Mouse (Mus musculus) lung, embryonic 14.5 days (tissue): ENCODE results near the gene Slc25a17. TPM values are rescaled to one million over a fixed set of nuclear protein-coding genes. Genes with fewer than 3 reads are reported as not detected.

Source experiments
- ATAC-seq: fragments of 200-750 bp; cut with Nextera tagmentation; 2 replicates; pipeline ENCODE4 v1.8.0; 2017; ENCODE audit warnings: mild to moderate bottlenecking, moderate TSS enrichment, moderate library complexity; ENCODE audit not compliant: insufficient read depth
- DNase-seq: peaks from one replicate; pipeline ENCODE4 v3.0.0-alpha.2; 2015
- H3K27ac ChIP-seq: fragments of 300-500 bp; sonication (generic); 2 replicates; pipeline ENCODE4 v1.5.1; 2014; ENCODE audit warnings: low read depth, mild to moderate bottlenecking, moderate library complexity
- H3K27me3 ChIP-seq: fragments of 300-500 bp; sonication (generic); 2 replicates; pipeline ENCODE4 v1.6.1; 2014; ENCODE audit warnings: low read length, control low read depth; ENCODE audit not compliant: insufficient read depth
- H3K36me3 ChIP-seq: fragments of 300-500 bp; sonication (generic); 2 replicates; pipeline ENCODE4 v1.6.1; 2014; ENCODE audit warnings: control low read depth; ENCODE audit not compliant: insufficient read depth
- H3K4me1 ChIP-seq: fragments of 300-500 bp; sonication (generic); 2 replicates; pipeline ENCODE4 v1.6.1; 2014; ENCODE audit warnings: antibody characterized with exemption, control low read depth; ENCODE audit not compliant: insufficient read depth
- H3K4me2 ChIP-seq: fragments of 300-500 bp; sonication (generic); 2 replicates; pipeline ENCODE4 v1.6.1; 2014; ENCODE audit warnings: mild to moderate bottlenecking
- H3K4me3 ChIP-seq: fragments of 300-500 bp; sonication (generic); 2 replicates; pipeline ENCODE4 v1.5.1; 2014; ENCODE audit warnings: low read depth, low read length
- H3K9ac ChIP-seq: fragments of 300-500 bp; sonication (generic); 2 replicates; pipeline ENCODE4 v1.6.1; 2014
- H3K9me3 ChIP-seq: fragments of 300-500 bp; sonication (generic); 2 replicates; pipeline ENCODE4 v1.6.1; 2016; ENCODE audit warnings: low read depth, low read length, control low read depth
- CTCF ChIP-seq: IDR thresholded peaks from 2 replicates; pipeline ENCODE4 v1.5.1; 2016; ENCODE audit warnings: antibody characterized with exemption, low read depth
- WGBS: fragments of 180-500 bp; shearing (Covaris S2); extraction: QIAGEN DNeasy Blood & Tissue Kit; methylation state at CpG from one replicate; pipeline ENCODE4 v1.1.7; 2014; 5-methylcytosine and 5-hydroxymethylcytosine counted together
- polyA plus RNA-seq: library from polyadenylated mRNA; unstranded; fragments of >200 nt; fragmentation: Nextera tagmentation; extraction: Ambion mirVana; gene quantifications from 2 replicates; pipeline ENCODE4 v1.2.1, GENCODE M21; 2014

The Slc25a17 gene
- 103 and 109 TPM in 2 replicates for polyA plus RNA-seq

- Histone ChIP-seq H3K36me3 (peaks cover 32% of the 10 kb centered on the region), H3K27me3 (no peaks in the 10 kb centered on the region), H3K4me3 (peak within 1 kb of the TSS; percentile 75), H3K4me1 (peaks cover 6% of the 10 kb centered on the region), H3K4me2 (peak within 1 kb of the TSS; percentile 74), H3K9ac (peak within 1 kb of the TSS; percentile 77), H3K27ac (peak within 1 kb of the TSS; percentile 78), H3K9me3 (no peaks in the 10 kb centered on the region)
- no peak for TF ChIP-seq CTCF
- ATAC-seq (peak; percentile 100), DNase-seq (peak; percentile 98)
- WGBS = under 1% methylated on average over 30 of the region's 30 CpGs
These were observed at the start of gene Slc25a17 for GRCm38 (mm10) chr15:81360345-81361021. Gene Slc25a17 (minus strand): TSS chr15:81360812.

- TF ChIP-seq CTCF = no peak
- Histone ChIP-seq H3K4me2 (no peak within 1 kb of the TSS), H3K9me3 (no peaks in the 10 kb centered on the region), H3K4me1 (no peaks in the 10 kb centered on the region), H3K9ac (no peak within 1 kb of the TSS), H3K4me3 (no peak within 1 kb of the TSS), H3K36me3 (no peaks in the 10 kb centered on the region), H3K27me3 (no peaks in the 10 kb centered on the region), H3K27ac (no peak within 1 kb of the TSS)
- 93% methylated on average over 1 of the region's 1 CpGs for WGBS
- no peak for DNase-seq
- ATAC-seq = no peak
These were observed 47.6 kb upstream of the Slc25a17 start, which contains the start of gene Dnajb7 for GRCm38 (mm10) chr15:81408199-81408598. Gene Dnajb7 (minus strand): TSS chr15:81408299.

- ATAC-seq (no peak), DNase-seq (no peak)
- H3K36me3 ChIP-seq = no peaks in the 10 kb centered on the region
- H3K4me3 ChIP-seq = no peak overlapping the region
- no peak overlapping the region for H3K4me2 ChIP-seq
- no peak overlapping the region for H3K27ac ChIP-seq
- no peak overlapping the region for H3K9ac ChIP-seq
- 88% methylated on average over 3 of the region's 3 CpGs for WGBS
- H3K9me3 ChIP-seq = no peaks in the 10 kb centered on the region
- no peaks in the 10 kb centered on the region for H3K27me3 ChIP-seq
- 0 out of 2 replicates have a peak, but pooled peaks cover 3% of the 10 kb centered on the region for H3K4me1 ChIP-seq
- no peak for TF ChIP-seq CTCF
These were observed 44.4 kb upstream of the Slc25a17 start for GRCm38 (mm10) chr15:81405008-81405407.

- WGBS = under 1% methylated on average over 50 of the region's 50 CpGs
These were observed 39.2 kb upstream of the Slc25a17 start, which contains the start of the genes St13 and Xpnpep3 for GRCm38 (mm10) chr15:81399638-81400315. Gene St13 (minus strand): TSS chr15:81400077. Gene Xpnpep3 (plus strand): TSS chr15:81400138.

GRCm38 (mm10) chr15:81399297-81399637 is 38.7 kb upstream of the Slc25a17 start:
- no peaks in the 10 kb centered on the region for H3K9me3 ChIP-seq
- H3K4me3 ChIP-seq = peak overlapping the region; percentile 83
- H3K36me3 ChIP-seq = peaks cover 4% of the 10 kb centered on the region; the same call in 1 of the 2 replicates
- no peak for DNase-seq
- no peak; the same call in 1 of the 2 replicates for ATAC-seq
- 0 out of 2 replicates have a peak, but pooled peaks cover 6% of the 10 kb centered on the region for H3K4me1 ChIP-seq
- no peak for TF ChIP-seq CTCF
- no peaks in the 10 kb centered on the region for H3K27me3 ChIP-seq
- H3K9ac ChIP-seq = peak overlapping the region; percentile 95
- WGBS = 0% methylated on average over 21 of the region's 21 CpGs
- peak overlapping the region; percentile 86 for H3K4me2 ChIP-seq
- peak overlapping the region; percentile 83 for H3K27ac ChIP-seq

More at GRCm38 (mm10) chr15:81399638-81400315, 39.2 kb upstream of the Slc25a17 start, which contains the start of the genes St13 and Xpnpep3:
- Histone ChIP-seq H3K4me2 (peak within 1 kb of the TSS; percentile 86), H3K4me1 (0 out of 2 replicates have a peak, but pooled peaks cover 6% of the 10 kb centered on the region), H3K9me3 (no peaks in the 10 kb centered on the region), H3K27ac (peak within 1 kb of the TSS; percentile 83), H3K9ac (peak within 1 kb of the TSS; percentile 95), H3K27me3 (no peaks in the 10 kb centered on the region), H3K4me3 (peak within 1 kb of the TSS; percentile 83), H3K36me3 (peaks cover 4% of the 10 kb centered on the region; the same call in 1 of the 2 replicates)
- peak; percentile 99 for ATAC-seq
- peak; percentile 98 for DNase-seq
- no peak for TF ChIP-seq CTCF

- peak overlapping the region; percentile 83 for H3K4me3 ChIP-seq
- DNase-seq (no peak), ATAC-seq (no peak)
- no peak for TF ChIP-seq CTCF
- no peaks in the 10 kb centered on the region for H3K9me3 ChIP-seq
- no peak overlapping the region for H3K27ac ChIP-seq
- H3K9ac ChIP-seq = peak overlapping the region; percentile 95
- peak overlapping the region; percentile 86 for H3K4me2 ChIP-seq
- 0 out of 2 replicates have a peak, but pooled peaks cover 6% of the 10 kb centered on the region for H3K4me1 ChIP-seq
- H3K27me3 ChIP-seq = no peaks in the 10 kb centered on the region
- H3K36me3 ChIP-seq = peaks cover 11% of the 10 kb centered on the region; the same call in 1 of the 2 replicates
These were observed 37.6 kb upstream of the Slc25a17 start for GRCm38 (mm10) chr15:81398189-81398588.
